Mouse (Mus musculus) kidney, postnatal 25 days (tissue): ENCODE data around the gene Barhl1.

Source experiments
- DNase-seq, 2 experiments: peaks; one replicate each; pipeline ENCODE4 v3.0.0; 2021; ENCODE audit warnings: mixed read lengths in 2 of 2

The Barhl1 gene

GRCm38 (mm10) chr2:28911331-28912038, 5.0 kb downstream of the Barhl1 start:
- DNase-seq: no peak

GRCm38 (mm10) chr2:28910877-28911276, 5.6 kb downstream of the Barhl1 start:
- DNase-seq: no peak

GRCm38 (mm10) chr2:28909818-28910710, 6.4 kb downstream of the Barhl1 start:
- no peak for DNase-seq

GRCm38 (mm10) chr2:28909186-28909817, 7.2 kb downstream of the Barhl1 start:
- DNase-seq: no peak

GRCm38 (mm10) chr2:28908389-28909153, 7.9 kb downstream of the Barhl1 start:
- DNase-seq: peak in 1 of 2 experiments; percentile 40

GRCm38 (mm10) chr2:28907691-28908388, 8.6 kb downstream of the Barhl1 start:
- no peak for DNase-seq

GRCm38 (mm10) chr2:28905561-28905960, 10.9 kb downstream of the Barhl1 start:
- DNase-seq: peak; percentile 45 to 78

- no peak for DNase-seq
Measured at GRCm38 (mm10) chr2:28904786-28905185, 11.7 kb downstream of the Barhl1 start.

- DNase-seq: no peak
Measured at GRCm38 (mm10) chr2:28903871-28904270, 12.6 kb downstream of the Barhl1 start.

GRCm38 (mm10) chr2:28902291-28902690, 14.2 kb downstream of the Barhl1 start:
- no peak for DNase-seq

- DNase-seq: no peak
Measured at GRCm38 (mm10) chr2:28897340-28897899, 19.0 kb downstream of the Barhl1 start.

- no peak for DNase-seq
Measured at GRCm38 (mm10) chr2:28895876-28896275, 20.6 kb downstream of the Barhl1 start.

GRCm38 (mm10) chr2:28893526-28893925, 22.9 kb downstream of the Barhl1 start:
- DNase-seq: no peak

- DNase-seq: peak; percentile 11 to 58
Measured at GRCm38 (mm10) chr2:28892796-28893195, 23.7 kb downstream of the Barhl1 start.

- no peak for DNase-seq
Measured at GRCm38 (mm10) chr2:28884914-28885313, 31.6 kb downstream of the Barhl1 start.

- DNase-seq: no peak
Measured at GRCm38 (mm10) chr2:28882826-28883485, 33.5 kb downstream of the Barhl1 start.

GRCm38 (mm10) chr2:28882047-28882446, 34.4 kb downstream of the Barhl1 start:
- no peak for DNase-seq

- peak; percentile 45 to 57 for DNase-seq
Measured at GRCm38 (mm10) chr2:28881275-28881674, 35.2 kb downstream of the Barhl1 start.

- DNase-seq: no peak
Measured at GRCm38 (mm10) chr2:28875554-28875953, 40.9 kb downstream of the Barhl1 start.

- no peak for DNase-seq
Measured at GRCm38 (mm10) chr2:28867495-28867894, 49.0 kb downstream of the Barhl1 start.

GRCm38 (mm10) chr2:28863857-28864256, 52.6 kb downstream of the Barhl1 start:
- no peak for DNase-seq
